Mouse (Mus musculus) embryonic facial prominence, embryonic 13.5 days (tissue): Measurements from ENCODE around the gene Necab3. TPM values are rescaled to one million over a fixed set of nuclear protein-coding genes. Genes with fewer than 3 reads are reported as not detected.
A peak's percentile ranks its signal among the peaks of the same experiment; 100 is the strongest.

Experiments
- ATAC-seq: fragments of 200-750 bp; cut with Nextera tagmentation; 2 replicates; pipeline ENCODE4 v1.8.0; 2017; ENCODE audit warnings: low read depth; ENCODE audit not compliant: insufficient number of reproducible peaks, insufficient read depth, low FRiP score, low TSS enrichment
- H3K27ac ChIP-seq: fragments of 300-500 bp; sonication (generic); 2 replicates; pipeline ENCODE4 v1.5.1; 2015; ENCODE audit warnings: moderate library complexity, mild to moderate bottlenecking, inconsistent platforms
- H3K27me3 ChIP-seq: fragments of 300-500 bp; sonication (generic); 2 replicates; pipeline ENCODE4 v1.6.1; 2015; ENCODE audit warnings: mild to moderate bottlenecking, inconsistent platforms
- H3K36me3 ChIP-seq: fragments of 300-500 bp; sonication (generic); 2 replicates; pipeline ENCODE4 v1.6.1; 2015; ENCODE audit warnings: mild to moderate bottlenecking, inconsistent platforms
- H3K4me1 ChIP-seq: fragments of 300-500 bp; sonication (generic); 2 replicates; pipeline ENCODE4 v1.6.1; 2015; ENCODE audit warnings: inconsistent platforms
- H3K4me2 ChIP-seq: fragments of 300-500 bp; sonication (generic); 2 replicates; pipeline ENCODE4 v1.6.1; 2015; ENCODE audit warnings: moderate library complexity, mild to moderate bottlenecking, inconsistent platforms
- H3K4me3 ChIP-seq: fragments of 300-500 bp; sonication (generic); 2 replicates; pipeline ENCODE4 v1.5.1; 2015; ENCODE audit warnings: mild to moderate bottlenecking, inconsistent platforms
- H3K9ac ChIP-seq: fragments of 300-500 bp; sonication (generic); 2 replicates; pipeline ENCODE4 v1.6.1; 2015; ENCODE audit warnings: mild to moderate bottlenecking, inconsistent platforms
- H3K9me3 ChIP-seq: fragments of 300-500 bp; sonication (generic); 2 replicates; pipeline ENCODE4 v1.6.1; 2016; ENCODE audit warnings: inconsistent platforms
- WGBS: fragments of 180-500 bp; shearing (Covaris S2); methylation state at CpG from one replicate; pipeline ENCODE4 v1.1.7; 2015; ENCODE audit warnings: mixed read lengths; 5-methylcytosine and 5-hydroxymethylcytosine counted together
- polyA plus RNA-seq: library from polyadenylated mRNA; unstranded; fragments of >200 nt; fragmentation: Nextera tagmentation; extraction: Ambion mirVana; gene quantifications from 2 replicates; pipeline ENCODE4 v1.2.1, GENCODE M21; 2015

Gene Necab3
- polyA plus RNA-seq, 1 experiment from 2014 or later = 3.8 TPM

GRCm38 (mm10) chr2:154552424-154552907, 6.2 kb downstream of the Necab3 start:
- H3K4me1 ChIP-seq = peaks cover 42% of the 10 kb centered on the region
- H3K27me3 ChIP-seq = peaks cover 35% of the 10 kb centered on the region
- peak; percentile 8; the same call in 1 of the 2 replicates for ATAC-seq
- peak overlapping the region; percentile 23; the same call in 1 of the 2 replicates for H3K4me3 ChIP-seq
- no peak overlapping the region; the same call in 1 of the 2 replicates for H3K27ac ChIP-seq
- peak overlapping the region; percentile 40 for H3K9ac ChIP-seq
- H3K9me3 ChIP-seq = no peaks in the 10 kb centered on the region
- H3K36me3 ChIP-seq = no peaks in the 10 kb centered on the region
- 25% methylated on average over 27 of the region's 27 CpGs for WGBS
- peak overlapping the region; percentile 53 for H3K4me2 ChIP-seq

DNA sequence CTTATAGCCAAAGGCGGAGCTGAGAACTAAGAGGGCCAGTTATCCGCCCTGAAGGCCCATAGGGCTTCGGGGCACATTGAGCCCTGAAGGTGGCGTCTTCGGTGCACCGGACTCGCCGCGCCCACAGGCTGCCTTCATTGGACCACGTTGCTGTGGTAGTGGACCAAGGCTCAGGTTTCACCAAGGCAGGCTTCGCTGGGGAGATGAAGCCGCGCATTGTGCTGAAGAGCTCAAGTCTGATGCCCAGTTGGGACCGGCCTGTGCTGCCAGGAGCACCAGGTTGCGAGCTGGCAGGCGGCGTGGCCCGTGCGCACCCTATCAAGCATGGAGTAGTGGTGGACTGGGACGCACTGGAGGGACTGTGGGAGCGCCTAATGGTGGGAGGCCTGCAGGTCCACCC, 6.8 kb downstream of the Necab3 start:
- ATAC-seq = no peak
- H3K4me3 ChIP-seq = peak overlapping the region; percentile 23; the same call in 1 of the 2 replicates
- peak overlapping the region; percentile 53 for H3K4me2 ChIP-seq

GRCm38 (mm10) chr2:154551476-154551875, 7.2 kb downstream of the Necab3 start, which contains the start of gene Actl10:
Gene Actl10, plus strand, starts transcription at chr2:154551776.
- Histone ChIP-seq H3K9ac (peak within 1 kb of the TSS; percentile 40), H3K27ac (no peak within 1 kb of the TSS; the same call in 1 of the 2 replicates), H3K4me1 (peaks cover 34% of the 10 kb centered on the region), H3K9me3 (no peaks in the 10 kb centered on the region), H3K27me3 (peaks cover 35% of the 10 kb centered on the region), H3K36me3 (no peaks in the 10 kb centered on the region), H3K4me3 (peak within 1 kb of the TSS; percentile 23; the same call in 1 of the 2 replicates), H3K4me2 (peak within 1 kb of the TSS; percentile 53)
- ATAC-seq = no peak
- 79% methylated on average over 4 of the region's 4 CpGs for WGBS

More for the DNA sequence above, 6.8 kb downstream of the Necab3 start:
- 39% methylated on average over 21 of the region's 21 CpGs for WGBS
- no peak overlapping the region for H3K27ac ChIP-seq
- H3K9ac ChIP-seq = peak overlapping the region; percentile 40; the same call in 1 of the 2 replicates
- no peaks in the 10 kb centered on the region for H3K36me3 ChIP-seq
- peaks cover 36% of the 10 kb centered on the region for H3K4me1 ChIP-seq
- H3K9me3 ChIP-seq = no peaks in the 10 kb centered on the region
- peaks cover 35% of the 10 kb centered on the region for H3K27me3 ChIP-seq

DNA sequence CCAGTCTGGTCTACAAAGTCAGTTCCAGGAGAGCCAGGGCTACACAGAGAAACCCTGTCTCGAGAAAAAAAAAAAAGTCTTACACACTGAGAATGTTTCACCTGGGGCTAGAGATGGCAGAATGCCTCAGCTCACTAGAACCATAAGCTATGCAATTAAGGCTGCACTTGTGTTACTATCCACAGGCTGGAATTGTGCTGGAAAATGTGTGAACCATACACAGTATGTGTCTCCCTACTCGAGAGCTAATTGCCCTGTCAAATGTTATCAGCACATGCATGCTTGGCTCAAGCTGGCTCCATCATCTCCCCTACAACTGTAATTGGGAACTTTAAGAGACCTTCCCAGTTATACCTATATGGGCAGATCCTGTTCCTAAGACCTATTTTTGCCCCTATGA, 7.8 kb downstream of the Necab3 start:
- Histone ChIP-seq H3K27me3 (peaks cover 35% of the 10 kb centered on the region), H3K9me3 (no peaks in the 10 kb centered on the region), H3K27ac (no peak overlapping the region), H3K36me3 (no peaks in the 10 kb centered on the region), H3K4me1 (peaks cover 34% of the 10 kb centered on the region), H3K9ac (no peak overlapping the region), H3K4me3 (no peak overlapping the region), H3K4me2 (no peak overlapping the region)
- WGBS = 69% methylated on average over 2 of the region's 2 CpGs
- ATAC-seq = no peak

- WGBS = 16% methylated on average over 20 of the region's 20 CpGs
- Histone ChIP-seq H3K27me3 (peaks cover 35% of the 10 kb centered on the region), H3K27ac (no peak overlapping the region), H3K9ac (peak overlapping the region; percentile 72), H3K36me3 (no peaks in the 10 kb centered on the region), H3K4me1 (peaks cover 34% of the 10 kb centered on the region), H3K4me3 (peak overlapping the region; percentile 48), H3K4me2 (peak overlapping the region; percentile 96), H3K9me3 (no peaks in the 10 kb centered on the region)
- no peak for ATAC-seq
Observed at GRCm38 (mm10) chr2:154549886-154550189, 8.9 kb downstream of the Necab3 start.

DNA sequence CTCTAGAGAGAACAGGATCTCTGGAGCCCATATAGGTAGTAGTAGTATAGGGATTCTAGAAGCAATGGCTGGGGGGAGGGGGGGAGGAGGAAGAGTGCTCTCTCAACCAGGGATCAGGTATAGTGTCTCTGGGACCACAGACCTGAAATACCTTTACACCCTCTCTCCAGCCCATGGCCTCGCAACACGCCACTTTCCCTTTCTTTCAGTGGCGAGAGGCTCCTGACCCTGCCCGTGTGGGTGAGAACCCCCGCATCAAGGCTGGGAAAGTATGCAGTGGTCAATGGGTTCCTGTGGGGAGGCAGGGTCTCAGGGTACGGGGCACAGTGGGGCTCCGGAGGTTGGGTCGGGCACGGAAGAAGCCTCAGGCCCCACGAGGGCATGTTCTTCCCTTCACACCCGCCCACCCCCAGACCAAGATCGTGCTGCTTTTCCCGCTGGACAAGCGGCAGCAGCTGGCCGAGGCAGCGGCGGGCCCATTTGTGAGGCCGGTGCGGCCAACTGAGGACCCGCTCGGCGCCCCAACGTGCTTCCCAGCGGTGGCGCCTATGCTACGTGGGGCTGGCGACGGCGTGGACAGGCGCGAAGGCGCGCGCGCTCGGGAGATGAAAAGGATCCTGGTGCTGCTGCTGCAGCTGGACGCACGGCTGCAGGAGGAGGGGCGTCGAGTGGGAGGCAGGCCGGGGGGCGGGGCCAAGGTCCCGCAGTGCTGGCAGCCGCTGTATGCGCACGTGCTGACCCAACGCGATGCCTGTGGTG, 9.4 kb downstream of the Necab3 start:
- Histone ChIP-seq H3K27me3 (peaks cover 35% of the 10 kb centered on the region), H3K4me3 (peak overlapping the region; percentile 48), H3K9ac (peak overlapping the region; percentile 72), H3K36me3 (no peaks in the 10 kb centered on the region), H3K27ac (no peak overlapping the region), H3K4me2 (peak overlapping the region; percentile 96), H3K4me1 (peaks cover 32% of the 10 kb centered on the region), H3K9me3 (no peaks in the 10 kb centered on the region)
- WGBS = 3% methylated on average over 48 of the region's 48 CpGs
- peak; percentile 68; the same call in 1 of the 2 replicates for ATAC-seq

GRCm38 (mm10) chr2:154548688-154549087, 10.0 kb downstream of the Necab3 start:
- H3K27ac ChIP-seq = no peak overlapping the region
- no peak overlapping the region for H3K4me2 ChIP-seq
- WGBS = 50% methylated on average over 3 of the region's 3 CpGs
- peaks cover 32% of the 10 kb centered on the region for H3K4me1 ChIP-seq
- no peaks in the 10 kb centered on the region for H3K9me3 ChIP-seq
- H3K4me3 ChIP-seq = no peak overlapping the region
- H3K9ac ChIP-seq = no peak overlapping the region
- no peak for ATAC-seq
- H3K27me3 ChIP-seq = peaks cover 35% of the 10 kb centered on the region
- no peaks in the 10 kb centered on the region for H3K36me3 ChIP-seq

DNA sequence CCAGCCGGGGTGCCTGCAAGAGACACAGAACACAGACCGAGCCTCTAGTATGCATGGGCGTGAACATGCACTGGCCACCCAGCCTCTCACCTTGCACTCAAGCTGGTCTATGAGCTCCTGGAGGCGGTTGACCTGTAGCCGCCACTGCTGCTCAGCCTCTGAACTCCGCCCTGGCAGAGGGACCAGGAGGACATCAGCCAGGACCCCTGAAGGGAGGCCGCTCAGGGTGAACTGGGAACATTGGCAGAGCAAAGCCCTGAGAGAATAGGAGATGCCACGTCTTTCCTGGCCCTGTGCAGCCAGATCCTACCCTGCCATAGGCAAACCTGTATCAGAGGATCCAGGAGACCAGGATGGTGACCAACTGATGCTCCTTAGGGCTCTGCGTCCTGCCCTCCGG, 12.0 kb downstream of the Necab3 start, which contains the start of gene 1700003F12Rik:
TSS of gene 1700003F12Rik (plus strand) at position 375 of the 400 bp plus-strand sequence.
- no peak within 1 kb of the TSS for H3K4me3 ChIP-seq
- ATAC-seq = no peak
- no peak within 1 kb of the TSS for H3K9ac ChIP-seq
- H3K9me3 ChIP-seq = no peaks in the 10 kb centered on the region
- 93% methylated on average over 10 of the region's 10 CpGs for WGBS
- H3K4me2 ChIP-seq = no peak within 1 kb of the TSS
- 0 out of 2 replicates have a peak, but pooled peaks cover under 1% of the 10 kb centered on the region for H3K36me3 ChIP-seq
- H3K4me1 ChIP-seq = peaks cover 20% of the 10 kb centered on the region
- H3K27ac ChIP-seq = no peak within 1 kb of the TSS
- peaks cover 20% of the 10 kb centered on the region for H3K27me3 ChIP-seq

DNA sequence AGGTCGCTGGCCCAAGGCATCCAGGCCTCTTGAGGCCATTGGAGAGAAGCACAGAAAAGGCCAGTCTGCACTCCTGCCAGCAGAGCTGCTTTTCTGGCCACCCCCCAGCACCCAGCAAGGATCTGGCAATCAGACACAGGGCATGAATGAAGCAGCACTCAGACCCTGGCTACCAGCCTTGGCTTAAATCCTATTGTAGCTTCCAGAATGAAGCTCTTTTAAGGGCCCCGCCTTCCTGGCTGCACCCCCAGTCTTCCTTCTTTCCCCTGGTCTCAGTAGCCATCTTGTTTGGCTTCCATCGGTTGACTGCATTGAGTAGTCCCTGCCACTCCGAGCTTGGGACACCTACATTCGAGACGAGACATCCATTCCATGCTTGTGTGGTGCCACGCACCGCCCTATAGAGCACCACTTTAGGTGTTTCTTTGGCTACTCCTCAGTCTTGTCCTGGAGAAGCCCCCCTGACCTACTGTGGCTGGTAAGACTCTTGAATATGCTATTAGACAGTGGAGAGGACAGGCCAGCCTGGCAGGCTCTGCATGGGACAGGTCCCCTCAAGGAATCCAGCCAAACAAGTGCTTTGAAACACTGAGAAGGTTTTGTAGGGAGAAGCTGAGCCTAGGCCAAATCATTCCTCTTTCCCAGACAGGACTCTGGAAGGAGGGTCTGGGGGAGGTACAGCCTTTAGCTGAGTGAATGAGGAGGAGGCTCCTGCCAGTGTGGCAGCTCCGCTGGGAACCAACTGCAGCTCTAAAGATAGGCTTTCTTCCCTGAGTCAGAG, 14.9 kb downstream of the Necab3 start:
- no peaks in the 10 kb centered on the region for H3K27me3 ChIP-seq
- H3K27ac ChIP-seq = no peak overlapping the region
- no peak overlapping the region for H3K4me2 ChIP-seq
- ATAC-seq = no peak
- H3K4me1 ChIP-seq = peaks cover 3% of the 10 kb centered on the region
- H3K4me3 ChIP-seq = no peak overlapping the region
- 89% methylated on average over 9 of the region's 9 CpGs for WGBS
- no peak overlapping the region for H3K9ac ChIP-seq
- peaks cover 15% of the 10 kb centered on the region for H3K36me3 ChIP-seq
- no peaks in the 10 kb centered on the region for H3K9me3 ChIP-seq

DNA sequence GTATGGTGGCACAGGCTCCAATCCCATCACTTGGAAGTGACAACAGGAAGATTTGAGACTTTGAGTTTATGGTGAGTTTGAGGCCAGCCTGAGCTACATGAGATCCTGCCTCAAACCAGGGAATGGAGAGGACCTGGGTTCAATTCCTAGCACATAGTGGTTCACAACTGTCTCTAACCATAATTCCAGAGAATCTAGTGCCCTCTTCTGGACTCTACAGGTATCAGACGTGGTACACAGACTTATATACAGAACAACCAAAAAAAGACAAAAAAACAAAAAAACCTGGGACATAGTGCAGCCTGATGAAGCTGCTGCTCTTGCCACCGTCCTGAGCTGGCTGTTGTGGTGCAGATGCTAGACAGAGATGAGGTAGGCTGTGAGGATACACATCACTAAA, 17.1 kb downstream of the Necab3 start:
- WGBS = 82% methylated on average over 2 of the region's 2 CpGs
- no peaks in the 10 kb centered on the region for H3K4me1 ChIP-seq
- H3K9me3 ChIP-seq = no peaks in the 10 kb centered on the region
- ATAC-seq = no peak
- no peak overlapping the region for H3K4me2 ChIP-seq
- H3K27ac ChIP-seq = no peak overlapping the region
- no peak overlapping the region for H3K4me3 ChIP-seq
- H3K27me3 ChIP-seq = no peaks in the 10 kb centered on the region
- no peak overlapping the region for H3K9ac ChIP-seq
- peaks cover 32% of the 10 kb centered on the region for H3K36me3 ChIP-seq

GRCm38 (mm10) chr2:154539720-154540119, 19.0 kb downstream of the Necab3 start:
- WGBS = 79% methylated on average over 3 of the region's 3 CpGs

More at GRCm38 (mm10) chr2:154539720-154540119, 19.0 kb downstream of the Necab3 start:
- Histone ChIP-seq H3K9me3 (no peaks in the 10 kb centered on the region), H3K9ac (no peak overlapping the region), H3K4me3 (no peak overlapping the region), H3K36me3 (peaks cover 50% of the 10 kb centered on the region), H3K4me1 (no peaks in the 10 kb centered on the region), H3K27ac (no peak overlapping the region), H3K4me2 (no peak overlapping the region), H3K27me3 (no peaks in the 10 kb centered on the region)
- no peak for ATAC-seq
